Mouse (Mus musculus) cerebellum, adult (tissue): ENCODE measurements around the gene Tmem38b.
"Not testable (repeated sequence)": the region's sequence is repeated elsewhere in the genome, so short reads cannot be mapped to it uniquely, and the experiment has no call there.

Experiments
- ATAC-seq: cut with Nextera tagmentation; 2 replicates; pipeline ENCODE4 v1.9.2; 2017; ENCODE audit warnings: mild to moderate bottlenecking, moderate library complexity, mixed read lengths; ENCODE audit not compliant: insufficient number of reproducible peaks, low FRiP score, low TSS enrichment

Gene Tmem38b

DNA sequence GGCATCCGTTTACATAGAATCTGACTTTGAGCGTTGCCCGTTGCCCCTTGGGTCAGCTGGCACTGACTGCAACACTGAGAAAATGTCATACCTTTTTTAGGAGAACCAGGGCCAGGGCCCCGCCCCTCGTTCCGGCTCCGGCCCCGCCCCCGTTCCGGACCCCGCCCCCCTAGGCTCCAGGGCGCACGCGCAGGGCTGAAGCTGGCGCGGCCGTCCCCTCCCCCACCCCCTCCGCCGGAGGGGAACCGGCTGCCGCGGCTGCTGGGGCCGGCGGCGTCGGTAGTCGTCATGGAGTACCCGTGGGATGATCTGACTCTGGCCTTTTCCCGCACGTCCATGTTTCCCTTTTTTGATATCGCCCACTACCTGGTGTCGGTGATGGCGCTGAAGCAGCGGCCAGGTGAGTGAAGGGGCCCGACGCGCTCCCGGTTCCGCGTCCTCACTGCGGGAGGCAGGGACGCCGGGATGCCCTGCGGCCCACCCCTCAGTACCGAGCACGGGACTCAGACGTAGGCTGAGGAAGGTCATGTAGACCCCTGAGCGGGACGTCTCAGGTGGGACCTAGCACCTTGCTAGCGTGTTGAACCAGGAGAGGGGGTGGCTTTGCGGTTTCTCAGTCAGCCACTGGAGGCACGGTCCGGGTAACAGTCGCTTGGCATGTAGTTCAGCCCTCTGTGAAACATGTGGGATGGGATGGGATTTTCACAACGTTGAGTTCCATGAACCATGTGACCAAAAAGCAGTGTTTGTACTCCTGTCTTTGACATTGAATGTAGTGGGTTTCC lies at the start of gene Tmem38b:
Gene Tmem38b, plus strand, starts transcription at position 225 of the 785 bp plus-strand sequence.
- ATAC-seq = peak; percentile 85

DNA sequence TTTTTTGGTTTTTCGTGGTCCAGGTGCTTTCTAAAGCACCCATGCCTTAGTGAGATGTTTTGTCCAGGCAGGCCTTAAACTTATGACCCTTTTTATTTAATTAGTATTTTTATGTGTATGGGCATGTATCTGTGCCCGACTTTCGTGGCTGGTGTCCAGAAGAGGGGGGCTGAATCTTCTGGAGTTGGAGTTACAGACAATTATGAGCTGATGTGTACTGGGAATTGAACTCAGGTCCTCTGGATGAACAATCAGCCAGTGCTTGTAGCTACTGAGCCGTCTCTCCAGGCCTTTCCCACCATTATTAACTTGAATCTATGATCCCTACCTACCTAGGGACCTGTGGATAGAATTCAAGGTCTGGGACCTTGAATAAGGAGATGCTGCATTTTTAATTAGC lies 44.4 kb upstream of the Tmem38b start:
- ATAC-seq = no peak

DNA sequence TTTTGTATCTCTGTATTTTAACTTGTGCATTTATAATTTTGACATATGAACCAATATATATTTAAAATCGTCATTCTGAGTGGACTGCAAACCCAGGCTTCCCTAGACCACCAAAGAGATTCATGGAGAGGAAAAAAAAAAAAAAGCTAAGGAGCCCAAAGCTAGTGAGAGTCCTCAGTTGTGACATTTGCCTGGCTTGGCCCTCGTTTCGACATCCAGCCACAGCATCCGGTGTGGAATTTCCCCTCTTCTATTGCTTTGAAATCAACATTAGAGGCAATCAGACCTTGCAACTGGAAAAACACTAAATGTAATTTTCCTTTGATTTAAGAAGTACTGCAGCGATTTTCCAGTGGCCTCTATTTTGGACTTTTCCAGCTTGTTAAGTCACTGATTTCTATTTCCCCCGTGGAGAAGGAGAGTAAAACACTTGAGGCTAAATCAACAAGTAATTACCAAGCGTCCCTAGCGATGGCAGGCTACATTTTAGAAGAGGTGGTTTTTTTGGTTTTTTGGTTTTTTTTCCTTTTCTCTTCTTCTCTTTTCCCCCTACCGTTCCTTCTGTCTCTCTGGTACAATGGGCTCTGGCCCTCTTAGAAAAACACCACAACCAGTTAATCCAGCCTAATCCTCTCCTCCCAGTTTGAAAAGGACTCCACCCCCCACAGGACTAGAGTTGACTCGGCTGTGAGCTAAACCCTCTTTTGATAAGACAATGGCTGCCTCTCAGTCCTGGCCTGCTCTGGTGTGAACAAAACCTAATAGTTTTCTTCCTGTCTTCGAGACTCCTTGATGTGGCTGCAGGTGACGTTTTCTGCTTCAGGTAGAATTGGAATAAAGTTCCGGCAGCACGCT lies 43.4 kb upstream of the Tmem38b start:
- no peak for ATAC-seq

DNA sequence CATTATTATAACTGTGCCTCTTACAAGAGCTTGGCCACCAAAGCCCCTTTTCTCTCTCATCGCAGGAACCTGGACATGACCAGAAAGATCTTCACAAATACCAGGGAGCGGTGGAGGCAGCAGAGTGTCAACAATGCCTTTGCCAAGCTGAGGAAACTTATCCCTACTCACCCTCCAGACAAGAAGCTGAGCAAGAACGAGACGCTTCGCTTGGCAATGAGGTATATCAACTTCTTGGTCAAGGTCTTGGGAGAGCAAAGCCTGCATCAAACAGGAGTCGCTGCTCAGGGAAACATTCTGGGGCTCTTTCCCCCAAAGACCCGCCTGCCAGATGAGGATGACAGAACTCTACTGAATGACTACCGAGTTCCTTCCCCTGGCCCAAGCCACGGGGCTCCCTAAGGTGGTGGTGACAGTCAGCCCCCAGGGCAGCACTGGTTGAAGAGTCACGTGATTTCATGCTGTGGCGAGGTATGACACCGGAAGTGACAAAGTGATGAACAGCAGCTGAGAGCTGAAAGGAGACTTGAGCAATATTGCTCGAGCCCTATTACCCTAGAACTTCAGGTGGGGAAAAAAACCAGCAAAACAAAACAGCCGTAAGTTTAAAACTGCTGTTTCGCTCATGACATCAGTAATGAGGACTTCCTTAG lies 40.0 kb upstream of the Tmem38b start:
- no peak for ATAC-seq

GRCm38 (mm10) chr4:53786851-53787250 lies 39.0 kb upstream of the Tmem38b start:
- no peak for ATAC-seq

GRCm38 (mm10) chr4:53789346-53789745 lies 36.5 kb upstream of the Tmem38b start:
- ATAC-seq = no peak

DNA sequence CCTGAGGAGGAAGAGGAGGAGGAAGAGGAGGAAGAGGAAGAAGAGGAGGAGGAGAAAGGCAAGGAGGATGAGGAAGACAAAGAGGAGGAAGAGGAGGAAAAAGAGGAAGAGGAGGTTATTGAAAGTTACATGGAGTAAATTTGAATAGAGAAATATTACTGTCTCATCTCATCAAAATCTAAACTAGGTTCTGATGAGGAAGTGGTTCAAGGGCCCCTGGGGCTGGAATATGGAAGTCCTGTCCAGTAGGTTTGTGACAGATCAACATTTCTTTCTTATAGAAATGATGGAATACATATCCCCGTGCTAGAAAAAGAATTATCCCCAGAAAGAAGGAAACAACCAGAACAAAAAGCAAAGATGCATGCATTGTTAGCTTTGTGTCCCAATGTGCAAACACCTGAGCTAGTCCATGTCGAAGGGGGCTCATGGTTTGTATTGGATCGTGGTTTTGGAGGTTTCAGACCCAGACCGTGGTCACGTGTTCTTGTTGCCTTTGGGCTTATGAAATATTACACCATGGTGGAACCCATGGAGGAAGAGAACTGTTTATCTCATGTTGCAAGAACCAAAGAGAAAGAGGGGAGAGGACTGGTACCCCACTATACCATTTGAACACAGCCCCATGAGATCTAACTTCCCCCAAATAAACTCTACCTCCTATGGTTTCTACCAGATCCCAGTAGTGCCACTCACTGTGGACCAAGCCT lies 31.4 kb upstream of the Tmem38b start:
- ATAC-seq = no peak

- ATAC-seq = no peak
Measured at GRCm38 (mm10) chr4:53795086-53795485, 30.8 kb upstream of the Tmem38b start.

- no peak for ATAC-seq
Measured at GRCm38 (mm10) chr4:53795706-53796105, 30.1 kb upstream of the Tmem38b start.

DNA sequence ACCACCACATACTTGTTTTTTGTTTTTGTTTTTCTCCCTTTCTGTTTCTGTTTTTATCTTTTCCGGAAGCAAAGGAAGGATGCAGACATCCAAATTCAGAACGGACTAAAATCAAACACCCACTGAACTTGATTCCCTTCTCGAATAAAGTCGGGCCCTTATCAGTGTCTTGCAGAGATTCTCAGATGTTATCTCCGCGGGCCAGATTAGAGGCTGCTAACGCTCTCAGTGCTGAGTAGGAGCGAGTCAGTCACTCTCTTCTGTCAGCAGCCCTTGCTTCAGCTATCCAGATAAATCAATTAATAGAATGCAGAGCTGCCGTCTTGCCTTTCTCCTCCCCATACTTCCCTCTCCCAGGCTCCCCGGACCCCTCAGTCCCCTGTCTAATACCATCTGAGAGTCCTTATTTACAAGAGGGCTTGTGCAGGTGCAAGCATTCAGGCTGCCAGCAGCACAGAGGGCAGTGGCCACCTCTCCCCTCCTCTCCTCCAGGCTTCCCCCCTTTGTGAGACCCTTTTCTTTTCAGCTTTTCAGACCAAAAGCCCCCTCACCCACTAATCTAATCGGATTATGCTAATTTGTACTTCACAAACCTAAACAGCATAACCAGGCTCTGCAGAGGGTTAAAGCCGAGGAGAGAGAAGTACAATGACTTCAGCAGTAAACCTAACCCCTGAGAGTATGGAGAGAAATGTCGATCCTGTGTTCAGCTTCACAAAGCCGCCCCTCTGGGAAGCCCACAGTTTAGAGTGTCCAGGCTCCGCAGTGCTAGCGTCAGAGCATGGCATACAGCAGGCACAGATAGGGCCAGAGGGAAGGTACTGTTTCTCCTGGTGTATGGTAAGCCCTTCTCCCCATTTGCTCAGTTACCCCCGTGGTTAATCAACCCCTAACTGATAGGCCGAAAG lies 28.7 kb upstream of the Tmem38b start:
- no peak for ATAC-seq

DNA sequence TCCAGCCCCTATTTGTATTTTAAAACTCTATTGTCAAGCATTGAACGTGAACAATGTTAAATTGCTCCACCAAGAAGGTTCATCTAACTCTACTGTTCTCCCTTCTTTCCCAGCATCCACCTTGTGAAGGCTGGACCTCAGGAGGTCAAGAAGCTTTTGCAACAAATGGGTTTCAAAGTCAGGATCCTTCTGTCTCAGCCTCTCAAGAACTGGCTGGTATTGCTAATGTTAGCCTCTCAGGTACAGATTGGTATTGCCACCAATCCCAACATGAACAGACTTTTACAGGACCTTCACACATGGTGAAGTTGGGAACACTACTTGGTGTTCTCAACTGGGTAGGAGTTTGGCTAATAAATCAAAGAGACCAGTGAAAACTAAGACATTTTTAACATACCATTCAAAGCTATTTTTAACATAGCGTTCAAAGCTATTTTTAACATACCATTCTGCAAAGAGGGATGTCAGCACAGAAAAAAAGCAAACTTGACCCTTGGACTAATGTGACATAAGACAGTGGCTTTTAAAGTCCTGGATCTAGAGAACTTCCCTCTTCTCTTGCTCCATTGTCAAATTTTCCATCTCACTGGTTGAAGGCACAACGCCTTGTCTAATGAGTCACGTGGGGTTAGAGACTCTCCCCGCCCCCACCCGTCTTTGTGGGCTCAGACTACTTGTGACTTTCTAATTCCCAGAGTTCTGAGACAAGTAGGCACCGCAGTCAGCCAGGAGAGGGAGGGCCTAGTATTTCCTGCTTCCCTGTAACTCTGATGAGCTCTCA lies 26.8 kb upstream of the Tmem38b start:
- no peak for ATAC-seq

DNA sequence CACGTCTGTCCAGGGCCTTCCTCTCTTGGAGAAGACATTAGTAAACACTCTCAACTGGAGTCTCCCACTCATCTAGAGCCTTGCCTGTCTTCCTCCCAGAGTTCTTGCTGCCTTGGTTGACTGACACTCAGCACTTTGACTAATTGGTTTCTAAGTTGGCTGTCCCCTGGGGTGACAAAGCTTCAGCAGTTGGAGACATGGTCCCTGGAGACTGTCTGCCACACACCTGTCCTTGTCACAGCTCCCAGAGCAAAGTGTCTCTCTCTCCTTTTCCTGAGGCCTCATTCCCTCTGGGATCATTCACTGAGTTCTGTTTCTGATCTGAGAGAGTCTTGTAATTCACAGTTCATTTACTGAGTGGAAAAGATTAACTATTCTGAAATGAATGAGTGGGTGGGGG lies 26.1 kb upstream of the Tmem38b start:
- ATAC-seq = no peak

GRCm38 (mm10) chr4:53803674-53804073 lies 22.2 kb upstream of the Tmem38b start:
- ATAC-seq = not testable (repeated sequence)

DNA sequence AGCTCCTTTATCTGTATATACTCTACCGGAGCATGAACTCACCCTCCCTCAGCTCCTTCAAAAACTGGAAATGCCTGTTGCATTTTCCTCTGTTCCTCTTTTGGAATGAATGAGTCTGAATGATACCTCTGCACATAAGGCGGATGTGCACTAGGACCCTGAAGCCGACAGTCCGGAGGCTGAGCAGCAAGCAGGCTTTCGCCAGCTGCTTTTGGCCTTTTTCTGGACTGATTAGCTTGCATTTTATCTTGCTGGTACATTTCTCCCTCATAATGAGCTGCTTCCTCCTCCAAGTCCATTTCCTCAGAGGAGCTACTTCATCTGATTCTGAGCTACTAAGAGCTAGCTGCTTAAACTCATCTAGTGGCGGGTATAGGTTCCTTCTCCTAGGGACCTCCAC lies 19.4 kb upstream of the Tmem38b start:
- not testable (repeated sequence) for ATAC-seq

DNA sequence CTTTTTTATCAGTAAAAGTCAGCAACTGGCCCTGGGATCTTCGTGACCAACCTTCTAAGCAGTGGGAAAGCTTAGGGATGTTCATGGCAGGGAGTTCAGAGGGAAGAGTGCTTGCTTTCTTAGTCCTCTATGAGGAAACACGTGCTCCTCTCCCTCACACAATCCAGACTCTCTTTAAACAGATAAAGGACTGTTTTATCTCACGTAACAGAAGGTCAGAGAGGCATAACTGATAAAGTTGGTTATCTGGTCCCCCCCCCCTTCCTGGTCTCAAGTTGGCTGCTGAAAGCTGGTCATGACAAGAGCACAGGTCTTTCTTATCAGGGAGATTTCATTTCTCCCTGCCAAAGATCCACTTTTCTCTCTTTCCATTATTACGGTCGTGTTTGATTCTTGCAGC lies 7.5 kb upstream of the Tmem38b start:
- ATAC-seq = no peak

- no peak for ATAC-seq
Measured at GRCm38 (mm10) chr4:53823697-53824096, 2.1 kb upstream of the Tmem38b start.

DNA sequence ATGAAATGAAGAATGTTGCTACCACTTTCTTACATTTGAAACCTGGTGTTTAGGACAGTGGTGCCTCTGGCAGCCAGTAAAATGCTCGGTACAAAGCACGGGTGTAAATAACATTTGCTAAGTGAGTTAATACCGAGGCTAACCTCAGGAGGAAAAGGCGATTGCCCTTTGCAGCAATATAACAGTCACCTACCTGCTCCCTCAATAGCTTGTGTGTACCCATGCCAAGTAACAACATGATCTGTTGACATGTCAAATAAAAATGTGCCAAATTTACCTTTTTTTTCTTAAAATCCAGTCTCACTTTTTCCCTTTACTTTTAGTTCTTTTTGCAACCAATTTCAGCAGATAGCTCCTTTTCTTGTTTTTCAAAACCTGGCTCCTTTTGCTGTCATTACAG lies 1.0 kb upstream of the Tmem38b start:
- no peak for ATAC-seq

DNA sequence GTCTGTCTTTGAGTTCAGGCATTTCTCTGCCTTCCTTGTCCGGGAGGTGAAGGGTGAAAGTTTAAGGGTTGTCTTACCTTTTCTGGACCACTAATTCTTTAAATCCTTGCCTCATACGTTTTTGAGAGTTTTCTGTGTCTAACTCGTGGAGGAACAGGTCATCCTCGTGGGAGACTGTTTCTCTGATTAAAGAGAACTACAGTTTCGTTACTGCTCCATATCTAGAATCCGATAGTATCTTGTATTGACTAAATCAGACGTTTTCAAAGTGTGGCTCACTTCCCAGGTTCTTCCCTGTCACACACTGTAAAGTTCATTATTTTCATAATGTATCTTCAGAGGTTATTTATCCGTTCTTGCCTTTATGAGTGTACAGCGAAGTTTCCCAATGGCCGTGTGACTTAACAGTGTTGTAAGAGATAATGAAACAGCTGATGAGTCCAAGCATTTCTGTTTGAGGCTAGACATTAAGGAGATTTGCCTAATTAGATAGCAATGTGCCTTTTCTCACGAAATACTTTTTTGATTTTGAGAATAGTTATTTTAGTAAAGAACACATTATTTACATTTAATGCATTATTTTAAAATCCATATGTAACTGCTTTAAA lies 900 bp downstream of the Tmem38b start:
- no peak for ATAC-seq
